Mouse (Mus musculus): ENCODE measurements around the gene Cdk14. TPM values are rescaled to one million over a fixed set of nuclear protein-coding genes. Genes with fewer than 3 reads are reported as not detected.
"Not testable (repeated sequence)": the region's sequence is repeated elsewhere in the genome, so short reads cannot be mapped to it uniquely, and the experiment has no call there.

Cdk14 gene
- total RNA-seq, 2 experiments from 2014 or later, result 218 to 229 TPM

DNA sequence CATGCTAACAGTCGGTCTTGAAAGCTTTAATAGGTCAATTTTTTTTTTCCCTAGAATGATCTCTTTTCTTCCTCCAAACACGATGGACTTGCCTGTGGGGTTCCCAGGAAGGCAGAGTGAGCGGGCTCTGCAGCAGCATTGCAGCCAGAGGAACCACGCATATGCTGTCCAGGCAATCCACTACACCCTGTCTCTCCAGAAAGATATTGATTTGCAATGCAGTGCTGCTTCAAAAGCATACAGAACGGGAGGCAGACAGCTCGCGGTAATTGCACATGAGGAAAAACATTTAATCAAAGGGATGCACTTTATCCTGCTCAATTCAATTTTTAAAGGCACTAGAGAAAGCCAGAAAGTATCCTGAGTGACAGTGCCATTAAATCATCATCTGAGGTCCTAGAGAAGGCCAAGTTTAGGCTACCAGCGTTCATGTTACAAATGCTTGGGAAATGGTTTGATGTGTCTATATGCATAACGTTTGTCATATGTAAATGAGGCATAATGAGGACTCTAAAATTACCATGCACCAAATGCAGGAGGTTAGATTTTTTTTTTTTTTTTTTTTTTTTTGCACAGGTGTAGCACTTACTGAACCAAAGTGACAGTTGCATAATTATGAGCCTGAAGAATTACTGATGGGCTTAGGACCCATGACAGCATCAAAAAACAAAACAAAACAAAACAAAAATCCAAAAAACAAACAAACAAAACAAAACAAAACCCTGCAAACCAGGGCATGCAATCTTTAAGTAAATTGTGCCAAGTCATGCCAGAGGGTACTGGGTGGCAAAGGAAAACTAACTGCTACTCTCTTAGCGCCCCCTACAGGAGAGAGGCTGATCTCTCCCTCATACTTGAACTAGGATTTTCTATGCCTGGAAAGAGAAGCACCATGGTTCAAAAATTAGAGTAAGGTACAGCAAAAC is 154.0 kb downstream of the Cdk14 start:
- peak; percentile 69 to 91 for DNase-seq (ENCODE audit: low spot score in 2 of 2)

DNA sequence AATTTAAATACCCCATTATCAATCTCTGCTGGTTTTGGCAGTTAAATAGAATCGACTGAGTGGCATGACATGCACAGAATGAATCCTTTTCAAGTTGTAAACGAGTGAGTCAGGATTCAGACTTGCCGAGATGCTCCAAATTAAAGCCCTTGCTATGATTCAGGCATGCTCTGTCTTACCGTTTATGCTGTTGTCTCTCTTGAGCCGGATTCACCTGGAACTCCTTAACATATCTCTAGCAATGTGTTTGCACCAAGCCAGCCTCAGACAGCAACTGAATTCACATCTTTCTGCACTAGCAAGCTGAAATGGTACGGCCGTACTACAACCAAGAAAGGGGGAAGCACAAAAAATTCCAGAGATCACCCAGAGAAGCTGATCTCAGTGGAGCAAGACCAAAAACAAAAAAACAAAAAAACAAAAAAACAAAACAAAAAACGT is 154.7 kb downstream of the Cdk14 start:
- DNase-seq (ENCODE audit: low spot score in 2 of 2), result peak; percentile 38 to 42

DNA sequence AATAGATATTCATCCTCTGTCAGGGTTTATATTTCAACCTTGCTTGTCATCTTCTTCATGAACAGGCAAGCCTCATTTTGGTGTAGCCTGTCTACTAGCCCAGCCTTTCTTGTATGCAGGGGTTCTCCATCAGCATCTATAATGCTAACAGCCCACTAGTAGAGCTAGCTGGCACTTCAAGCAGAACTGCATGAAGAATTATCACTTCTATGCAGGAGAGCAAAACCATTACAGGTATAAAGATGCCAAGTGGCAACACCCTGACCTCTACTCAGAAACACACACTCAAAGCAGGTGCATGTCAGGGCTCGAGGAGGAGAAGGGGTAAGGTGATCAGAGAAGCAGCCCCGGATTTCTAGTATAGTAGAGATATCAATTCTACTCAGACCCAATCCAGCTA is 155.4 kb downstream of the Cdk14 start:
- DNase-seq (ENCODE audit: low spot score in 2 of 2), result peak in 1 of 2 experiments; percentile 31

DNA sequence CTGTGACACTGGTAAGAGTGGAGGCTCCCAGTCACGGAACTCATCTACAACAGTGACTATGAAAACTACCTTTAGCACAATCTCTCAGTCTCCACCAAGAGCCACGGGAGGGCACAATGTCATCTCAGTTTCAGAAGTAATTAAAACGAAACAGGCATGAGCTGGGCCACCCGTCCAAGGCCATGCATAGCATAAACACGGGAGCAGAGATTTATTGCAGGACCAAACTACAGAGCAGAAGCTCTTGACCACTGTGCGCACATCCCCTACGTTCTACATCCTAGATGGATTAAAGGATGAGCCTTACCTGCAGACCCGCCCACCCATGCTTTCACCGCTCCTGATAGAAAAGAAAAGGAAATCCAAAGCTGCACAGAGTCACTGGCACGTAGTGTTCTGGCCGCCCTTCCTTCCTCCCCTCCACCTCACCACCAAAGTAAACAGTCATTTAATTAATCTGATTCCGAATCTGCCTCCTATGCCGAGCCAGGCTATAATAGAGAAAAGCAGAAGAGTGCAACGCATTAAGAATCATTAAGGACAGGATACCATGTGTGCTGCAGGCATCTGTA is 158.3 kb downstream of the Cdk14 start:
- no peak for DNase-seq (ENCODE audit: low spot score in 2 of 2)

DNA sequence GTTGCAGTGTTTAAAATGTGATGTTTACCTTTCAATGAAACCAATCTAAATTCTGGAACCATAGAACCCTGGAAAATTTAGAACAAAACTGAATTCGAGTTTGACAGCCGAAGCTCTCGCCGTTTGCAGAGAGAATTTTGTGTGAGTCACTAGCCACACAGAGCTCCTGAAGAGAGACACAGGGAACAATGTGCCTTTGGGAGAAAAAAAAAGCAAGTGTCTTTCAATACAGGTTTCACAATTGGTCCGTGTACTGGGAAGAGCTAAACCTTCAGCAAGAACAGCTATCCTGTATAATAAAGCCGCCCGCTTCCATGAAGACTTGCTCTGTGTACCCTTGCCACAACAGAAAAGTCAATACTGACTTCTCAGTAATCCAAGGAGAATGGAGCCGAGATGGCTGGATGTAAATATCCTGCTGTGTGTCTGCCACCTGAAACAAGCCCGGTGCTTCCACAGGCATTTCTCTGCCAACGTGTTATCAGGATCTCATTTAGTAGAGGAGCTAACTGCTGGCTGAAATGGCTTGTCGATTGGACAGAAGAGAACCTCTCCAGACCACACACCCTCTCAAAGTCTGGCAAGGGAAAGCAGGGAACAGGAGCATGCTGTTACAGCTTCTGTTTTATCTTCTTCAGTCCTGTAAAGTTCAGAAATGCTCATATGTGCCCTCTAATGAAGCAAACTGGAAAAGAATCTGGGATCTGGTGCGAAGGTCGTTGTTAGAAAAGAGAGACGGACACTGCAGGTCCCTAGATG is 159.0 kb downstream of the Cdk14 start:
- no peak for DNase-seq (ENCODE audit: low spot score in 2 of 2)

DNA sequence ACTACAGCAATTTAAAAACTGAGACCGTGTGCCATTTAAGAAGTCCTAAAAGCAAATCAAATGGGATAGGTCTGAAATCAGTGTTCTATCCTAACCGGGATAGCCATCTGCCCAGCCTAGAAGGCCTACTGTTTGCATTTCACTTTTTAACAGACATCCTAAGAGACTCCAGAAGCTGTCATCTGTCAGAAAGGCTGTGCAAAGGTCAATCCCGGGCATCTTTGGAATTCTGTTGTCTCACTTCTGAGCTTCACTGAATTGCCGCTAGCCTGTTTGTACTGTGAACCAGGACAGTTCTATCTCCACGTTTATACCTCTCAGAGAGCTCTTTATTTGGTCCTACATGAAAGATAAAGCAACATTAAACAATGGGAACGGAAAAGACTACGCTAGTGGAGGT is 159.8 kb downstream of the Cdk14 start:
- no peak for DNase-seq (ENCODE audit: low spot score in 2 of 2)

DNA sequence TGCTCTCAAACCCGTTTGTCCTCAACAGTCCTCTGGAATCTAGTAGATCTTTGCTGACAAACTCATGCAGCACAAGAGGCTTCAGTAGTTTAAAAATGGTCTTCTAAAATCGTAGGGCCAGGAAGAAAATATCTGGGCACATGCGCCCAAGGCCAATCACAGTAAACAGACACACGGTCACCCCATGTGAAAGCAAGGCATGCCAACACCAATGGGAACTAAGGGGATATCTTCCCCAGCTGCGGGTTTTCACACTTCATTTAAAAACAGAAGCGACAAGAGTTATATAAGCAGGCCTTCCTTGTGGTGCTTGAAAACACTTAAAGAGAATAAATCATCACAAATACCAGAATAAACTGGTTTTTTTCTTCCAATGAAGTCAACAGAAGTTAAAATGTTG is 165.7 kb downstream of the Cdk14 start:
- no peak for DNase-seq (ENCODE audit: low spot score in 2 of 2)

DNA sequence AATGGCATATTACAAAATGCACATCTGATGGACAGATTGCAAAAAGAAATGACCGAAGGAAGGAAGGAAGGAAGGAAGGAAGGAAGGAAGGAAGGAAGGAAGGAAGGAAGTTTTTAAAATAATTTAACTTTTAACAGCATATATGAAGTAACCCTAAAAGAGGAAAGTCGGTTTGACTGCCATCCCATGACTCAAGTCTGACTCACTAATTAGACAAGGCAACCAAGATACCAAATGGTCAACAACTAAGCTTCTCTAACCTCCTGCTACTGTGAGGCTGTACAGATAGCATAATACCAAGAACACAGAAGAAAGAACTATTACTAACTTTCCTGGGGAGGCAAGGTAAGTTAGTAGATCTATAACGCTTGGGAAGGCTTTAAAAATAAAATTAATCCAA is 166.9 kb downstream of the Cdk14 start:
- DNase-seq (ENCODE audit: low spot score in 2 of 2), result no peak

DNA sequence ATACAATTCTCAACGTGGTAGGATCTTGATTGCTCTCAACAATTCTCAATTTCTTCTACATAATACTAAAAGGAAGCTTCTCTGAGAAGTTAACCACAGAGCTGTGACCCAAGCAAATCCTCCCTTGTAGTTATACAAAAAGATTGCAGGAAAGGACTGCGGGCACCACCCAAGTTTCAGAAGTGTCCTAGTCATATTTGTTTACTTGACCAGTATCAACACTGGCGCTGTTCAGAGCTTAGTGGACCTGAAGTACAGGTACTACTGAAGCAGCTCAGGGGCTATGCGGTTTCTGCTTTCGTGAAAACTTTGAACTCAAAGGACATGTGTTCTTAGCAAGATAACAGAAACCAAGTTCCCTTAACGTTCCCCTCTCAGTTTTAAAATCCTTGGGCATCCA is 172.4 kb downstream of the Cdk14 start:
- DNase-seq (ENCODE audit: low spot score in 2 of 2), result no peak

DNA sequence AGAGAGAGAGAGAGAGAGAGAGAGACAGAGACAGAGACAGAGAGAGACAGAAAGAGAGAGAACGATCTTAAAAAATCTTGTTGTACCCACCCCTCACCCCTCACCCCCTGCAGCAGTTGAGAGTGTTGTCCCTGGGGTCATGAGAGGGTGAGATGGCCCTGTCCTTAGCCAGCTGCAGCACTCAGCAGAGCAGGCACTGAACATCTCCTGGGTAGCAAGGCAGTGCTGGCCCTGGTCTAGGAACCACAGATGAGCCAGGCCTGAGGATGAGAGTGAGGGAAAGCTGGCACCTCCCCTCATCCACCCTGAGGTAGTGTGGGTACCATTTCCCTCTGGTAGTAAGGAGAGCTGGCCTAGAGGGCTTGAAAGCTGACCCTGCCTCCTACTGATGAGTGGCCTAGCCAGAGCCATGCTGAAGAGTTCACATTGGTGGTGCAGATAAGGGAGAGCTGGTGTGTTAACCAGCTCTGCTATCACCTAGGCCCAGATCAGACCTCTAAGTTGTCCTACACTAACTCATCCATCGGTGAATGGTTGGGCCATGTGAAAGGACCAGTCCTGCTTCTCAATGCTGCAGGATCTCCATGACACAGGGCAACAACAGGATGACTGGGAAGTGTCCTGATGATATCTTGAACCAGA is 173.5 kb downstream of the Cdk14 start:
- no peak for DNase-seq (ENCODE audit: low spot score in 2 of 2)

DNA sequence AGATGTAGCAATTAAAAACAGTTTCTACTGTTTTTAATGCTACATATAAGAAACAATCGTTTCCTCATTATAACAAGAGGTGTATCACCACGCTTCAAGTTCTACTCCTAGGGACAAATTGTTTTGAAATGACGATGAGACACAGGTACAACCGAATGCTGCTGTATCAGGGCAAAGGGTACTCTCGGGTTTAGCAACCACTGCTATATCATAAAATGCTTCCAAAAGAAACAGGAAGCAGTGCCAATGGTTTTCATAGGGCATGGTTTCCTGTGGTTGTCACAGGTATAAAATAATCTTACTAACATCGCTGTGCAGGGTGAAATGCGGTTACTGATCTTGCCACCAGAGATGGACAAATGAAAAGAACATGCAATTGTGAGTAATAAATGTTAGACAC is 174.9 kb downstream of the Cdk14 start:
- no peak for DNase-seq (ENCODE audit: low spot score in 2 of 2)

DNA sequence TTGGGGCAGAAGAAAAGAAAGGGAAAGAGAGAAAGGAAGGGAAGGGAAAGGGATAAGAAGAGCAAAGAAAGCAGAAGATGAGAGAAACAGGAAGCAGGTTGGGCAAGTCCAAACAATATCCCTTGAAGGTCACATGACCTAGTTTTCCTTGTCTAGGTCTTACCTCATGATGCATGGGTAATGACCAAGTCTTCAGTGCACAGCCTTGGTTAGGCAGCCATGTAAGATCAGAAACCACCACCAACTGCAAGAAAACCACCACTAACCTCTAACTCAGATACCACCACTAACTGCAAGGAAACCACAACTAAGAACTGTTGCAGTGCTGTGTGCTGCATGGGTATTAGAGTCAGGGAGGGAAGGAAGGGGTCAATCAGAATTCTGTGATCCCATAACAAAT is 176.5 kb downstream of the Cdk14 start:
- DNase-seq (ENCODE audit: low spot score in 2 of 2), result no peak

DNA sequence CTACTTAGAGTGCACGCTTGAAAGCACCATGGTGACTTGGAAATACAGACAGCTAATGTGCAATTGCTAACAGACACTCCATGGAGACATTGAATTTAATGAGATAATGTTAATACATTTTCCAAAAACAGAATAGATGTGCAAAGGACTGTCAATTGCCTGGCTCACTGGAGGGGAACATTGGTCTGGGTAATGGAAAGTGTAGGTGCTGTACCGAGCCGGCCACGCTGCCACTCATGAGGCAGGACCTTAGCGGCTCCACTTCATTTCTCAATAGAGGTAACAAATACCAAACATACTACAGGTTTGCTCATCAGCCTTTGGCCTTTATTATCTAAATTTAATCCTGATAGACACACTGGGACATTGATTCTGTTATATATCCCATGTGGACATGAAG is 177.4 kb downstream of the Cdk14 start:
- no peak for DNase-seq (ENCODE audit: low spot score in 2 of 2)

DNA sequence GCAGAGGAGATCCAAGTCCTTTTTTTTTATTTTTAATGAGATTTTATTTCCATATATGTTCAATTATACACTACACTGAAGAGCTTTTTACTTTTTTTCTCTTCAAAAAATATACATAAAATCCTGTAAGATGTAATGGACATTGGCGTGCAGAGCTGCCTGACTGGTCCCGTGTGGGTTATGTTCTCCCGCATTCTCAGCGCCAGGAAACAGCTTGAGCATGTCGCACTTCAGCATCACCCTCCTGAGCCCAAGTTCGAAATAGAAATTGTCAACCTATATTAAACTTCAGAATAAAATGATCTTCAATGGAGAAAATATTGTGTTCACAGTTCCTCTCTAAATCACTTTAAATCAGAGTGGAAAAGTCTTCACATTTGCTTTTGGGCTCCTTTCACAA is 179.0 kb downstream of the Cdk14 start:
- DNase-seq (ENCODE audit: low spot score in 2 of 2), result no peak

DNA sequence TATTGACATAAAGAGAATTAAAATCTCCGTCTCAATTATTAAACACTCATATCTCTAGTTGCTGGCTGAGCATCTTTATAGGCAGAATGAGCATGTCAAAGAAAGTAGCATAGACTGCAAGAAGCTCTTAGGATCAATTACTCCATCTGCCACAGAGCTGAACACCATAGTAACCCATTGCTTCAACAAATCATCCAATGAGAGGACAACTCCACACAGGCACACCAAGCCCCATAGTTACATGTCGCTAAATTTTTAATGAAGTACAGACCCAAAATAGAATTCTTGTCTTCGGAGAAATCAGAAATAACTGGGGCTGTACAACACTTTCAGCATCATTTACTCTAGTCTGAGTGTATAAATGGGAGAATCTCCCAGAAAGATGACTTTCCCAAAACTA is 180.0 kb downstream of the Cdk14 start:
- no peak for DNase-seq (ENCODE audit: low spot score in 2 of 2)

DNA sequence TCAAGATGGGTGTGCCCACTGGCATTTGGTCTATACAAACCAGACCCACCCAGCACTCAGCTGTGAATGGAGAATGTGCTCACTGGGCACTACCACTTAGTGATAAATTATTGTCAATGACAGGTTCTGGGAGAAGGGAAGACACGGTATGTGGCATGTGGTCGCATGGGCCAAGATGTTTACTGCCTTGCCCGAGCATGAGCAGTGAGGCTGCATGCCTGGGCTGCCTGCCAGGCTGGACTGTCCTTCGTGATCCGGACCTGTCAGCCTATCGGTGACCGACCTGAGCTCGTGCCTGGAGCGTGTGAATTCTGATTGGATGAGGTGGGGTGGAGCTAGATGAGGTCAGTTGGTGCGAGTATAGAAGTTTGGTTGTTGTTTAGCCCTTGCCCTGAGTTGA is 185.2 kb downstream of the Cdk14 start:
- not testable (repeated sequence) for DNase-seq (ENCODE audit: low spot score in 2 of 2)

DNA sequence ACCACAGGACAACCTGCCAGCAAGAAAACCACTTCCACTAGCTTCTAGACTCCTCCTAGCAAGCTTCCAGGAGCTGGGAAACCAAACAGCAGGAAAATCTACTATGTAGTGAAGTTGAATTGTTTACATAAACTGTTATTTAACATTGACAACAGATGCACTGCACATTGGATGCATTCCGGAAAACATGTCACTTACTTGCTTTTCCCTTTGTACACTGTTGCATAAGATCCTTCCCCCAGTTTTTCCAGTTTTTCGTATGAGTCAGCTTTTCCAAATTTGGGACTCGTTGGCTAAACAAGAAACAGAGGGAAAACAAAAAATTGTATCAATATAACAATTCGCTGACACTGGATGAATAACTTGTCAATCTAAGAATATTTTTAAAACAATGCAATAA is 193.1 kb downstream of the Cdk14 start:
- no peak for DNase-seq (ENCODE audit: low spot score in 2 of 2)

DNA sequence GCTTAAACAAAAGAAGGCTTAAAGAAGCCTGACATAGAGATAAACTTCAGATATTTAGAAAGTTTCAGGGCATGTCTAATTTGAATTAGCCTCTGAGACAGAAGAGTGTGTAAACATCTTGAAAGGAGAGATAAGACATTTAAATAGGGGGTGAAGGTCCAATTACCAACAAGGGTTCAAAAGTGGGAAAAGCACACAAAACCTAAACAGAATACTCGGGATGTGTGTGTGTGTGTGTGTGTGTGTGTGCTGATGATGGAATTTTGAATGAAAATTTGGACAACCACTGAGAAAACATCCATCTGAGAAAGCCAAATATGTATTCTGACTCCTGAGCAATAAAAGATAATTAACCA is 208.4 kb downstream of the Cdk14 start:
- DNase-seq (ENCODE audit: low spot score in 2 of 2), result no peak

DNA sequence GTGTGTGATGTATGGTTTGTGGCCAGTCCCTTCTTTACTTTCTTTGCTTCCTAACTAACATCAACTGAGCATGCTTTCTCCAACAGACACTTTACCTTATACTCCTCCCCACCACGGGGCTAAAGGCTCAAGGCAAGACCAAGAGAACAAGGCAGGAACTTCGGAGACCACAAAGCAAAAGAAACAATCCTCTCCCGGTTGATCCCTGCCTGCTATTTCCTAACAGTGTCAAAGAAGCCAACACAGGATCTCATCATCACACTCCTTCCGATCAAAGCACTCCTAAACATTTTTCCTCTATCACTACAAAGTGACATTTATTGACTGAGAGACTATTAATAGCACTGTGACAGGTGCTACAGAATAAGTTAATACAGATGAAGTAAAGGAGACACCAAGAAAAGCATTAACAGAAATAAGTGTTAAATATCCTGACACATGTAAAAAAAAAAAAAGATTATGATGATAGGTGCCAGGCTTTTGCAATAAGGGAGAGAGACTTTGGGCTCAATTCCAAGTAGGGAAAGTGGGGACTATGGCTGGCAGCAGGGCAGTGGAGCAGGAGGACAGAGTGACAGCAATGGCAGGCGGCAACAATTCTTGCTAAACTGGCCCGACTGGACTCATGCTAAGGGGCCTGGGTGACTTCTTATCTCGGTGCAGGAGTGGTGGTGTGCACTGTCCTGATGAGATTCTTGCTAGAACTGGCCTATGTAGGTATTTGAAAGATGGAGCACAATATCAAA is 208.9 kb downstream of the Cdk14 start:
- no peak for DNase-seq (ENCODE audit: low spot score in 2 of 2)

DNA sequence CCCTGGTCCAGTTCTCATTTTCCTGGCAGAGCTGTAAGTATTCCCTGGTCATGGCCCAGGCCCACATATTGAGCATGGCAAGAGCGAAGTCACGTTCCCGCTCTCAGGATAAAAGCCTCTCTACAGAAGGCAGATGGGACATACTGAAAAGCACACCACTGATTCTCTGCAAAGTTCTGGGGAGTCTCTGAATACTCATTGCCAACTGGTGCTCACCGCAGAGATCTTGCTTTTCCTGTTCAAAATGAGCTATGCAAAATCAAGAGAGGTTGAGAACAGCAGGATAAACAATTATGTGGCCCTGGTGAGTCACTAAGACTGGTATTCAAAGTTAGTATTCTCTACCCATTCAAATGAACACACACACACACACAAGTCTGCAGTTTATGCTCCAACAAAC is 212.1 kb downstream of the Cdk14 start:
- peak in 1 of 2 experiments; percentile 21 for DNase-seq (ENCODE audit: low spot score in 2 of 2)

DNA sequence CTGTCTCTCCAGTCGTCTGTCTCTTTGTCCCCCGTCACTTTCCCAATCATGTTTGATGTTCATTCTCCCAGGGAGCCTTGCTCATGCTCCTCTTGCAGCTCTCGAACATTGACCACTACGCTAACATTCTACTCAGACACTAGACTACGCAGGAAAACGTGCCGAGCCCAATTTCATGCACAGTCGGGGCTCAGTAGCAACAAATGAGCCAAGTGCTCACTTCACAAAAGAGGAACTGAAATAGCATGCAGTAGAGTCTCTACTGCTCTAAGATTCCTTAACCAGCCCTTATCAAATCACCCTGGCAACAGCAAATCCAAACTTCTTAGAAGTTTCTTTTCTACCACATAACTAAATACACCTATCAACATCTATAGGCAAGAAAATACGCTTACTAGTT is 214.1 kb downstream of the Cdk14 start:
- DNase-seq (ENCODE audit: low spot score in 2 of 2), result no peak

Data from layer of hippocampus, postnatal 14 days (tissue).